Mouse (Mus musculus) myocyte (in vitro differentiated cells): ENCODE results near the gene Foxd3.

Source experiments
- CEBPB ChIP-seq: IDR thresholded peaks from 2 replicates; pipeline ENCODE4 v1.6.1; 2011; ENCODE audit warnings: mild to moderate bottlenecking, moderate library complexity; ENCODE audit not compliant: poor library complexity, insufficient read depth, severe bottlenecking
- E2F4 ChIP-seq: IDR thresholded peaks from one replicate; pipeline ENCODE4 v1.6.1; 2011; ENCODE audit warnings: mild to moderate bottlenecking, control low read depth, moderate library complexity; ENCODE audit not compliant: insufficient read depth
- MAX ChIP-seq: IDR thresholded peaks from one replicate; pipeline ENCODE4 v1.6.1; 2011; ENCODE audit warnings: low read depth, mild to moderate bottlenecking, control low read depth
- MYOD1 ChIP-seq, 3 experiments: IDR thresholded peaks; one replicate each; pipeline ENCODE4 v1.6.1; 2011; ENCODE audit warnings: control low read depth in 2 of 3, low read depth in 2 of 3, mild to moderate bottlenecking in 2 of 3, moderate library complexity in 1 of 3; ENCODE audit not compliant: insufficient read length in 2 of 3, control insufficient read depth in 1 of 3
- POLR2A ChIP-seq: IDR thresholded peaks from one replicate; pipeline ENCODE4 v1.6.1; 2011; ENCODE audit warnings: low read depth, mild to moderate bottlenecking, control low read depth, moderate library complexity; ENCODE audit not compliant: insufficient read length
- POLR2AphosphoS2 ChIP-seq: IDR thresholded peaks from one replicate; pipeline ENCODE4 v1.6.1; 2011; ENCODE audit warnings: low read depth, control low read depth; ENCODE audit not compliant: insufficient read length
- REST ChIP-seq: IDR thresholded peaks from one replicate; pipeline ENCODE4 v1.6.1; 2011; ENCODE audit warnings: mild to moderate bottlenecking, control low read depth, moderate library complexity; ENCODE audit not compliant: insufficient read depth, insufficient read length
- SRF ChIP-seq: IDR thresholded peaks from one replicate; pipeline ENCODE4 v1.6.1; 2011; ENCODE audit warnings: low read depth; ENCODE audit not compliant: control insufficient read depth, insufficient read length
- TCF12 ChIP-seq: IDR thresholded peaks from one replicate; pipeline ENCODE4 v1.6.1; 2011; ENCODE audit warnings: mild to moderate bottlenecking, control low read depth; ENCODE audit not compliant: poor library complexity, insufficient read depth, severe bottlenecking
- TCF3 ChIP-seq: IDR thresholded peaks from one replicate; pipeline ENCODE4 v1.6.1; 2011; ENCODE audit warnings: low read depth, control low read depth; ENCODE audit not compliant: insufficient read length
- USF1 ChIP-seq: IDR thresholded peaks from one replicate; pipeline ENCODE4 v1.6.1; 2011; ENCODE audit warnings: low read depth, mild to moderate bottlenecking, control low read depth, moderate library complexity

- TF ChIP-seq MYOD1 (IDR thresholded peaks at IDR 0.05; ENCODE audit: control insufficient read depth in 1 of 3, insufficient read length in 2 of 3, low read depth in 2 of 3): no peak
- no peak for TF ChIP-seq POLR2A
- no peak for TF ChIP-seq USF1
- no peak for TF ChIP-seq TCF12
- no peak for TF ChIP-seq E2F4
- no peak for TF ChIP-seq REST
- no peak for TF ChIP-seq MAX
- TF ChIP-seq TCF3: no peak
- TF ChIP-seq CEBPB: no peak
- TF ChIP-seq SRF: no peak
- TF ChIP-seq POLR2AphosphoS2: no peak
Measured at GRCm38 (mm10) chr4:99651823-99652450, 4.2 kb upstream of the Foxd3 start.
